Mouse (Mus musculus) embryo, embryonic 10.5 days (tissue): Measurements from ENCODE around the gene Nim1k.
A peak's percentile ranks its signal among the peaks of the same experiment; 100 is the strongest.

Experiments
- DNase-seq: peaks from one replicate; pipeline ENCODE4 v3.0.0-alpha.2; 2015; ENCODE audit warnings: low spot score

The Nim1k gene

DNA sequence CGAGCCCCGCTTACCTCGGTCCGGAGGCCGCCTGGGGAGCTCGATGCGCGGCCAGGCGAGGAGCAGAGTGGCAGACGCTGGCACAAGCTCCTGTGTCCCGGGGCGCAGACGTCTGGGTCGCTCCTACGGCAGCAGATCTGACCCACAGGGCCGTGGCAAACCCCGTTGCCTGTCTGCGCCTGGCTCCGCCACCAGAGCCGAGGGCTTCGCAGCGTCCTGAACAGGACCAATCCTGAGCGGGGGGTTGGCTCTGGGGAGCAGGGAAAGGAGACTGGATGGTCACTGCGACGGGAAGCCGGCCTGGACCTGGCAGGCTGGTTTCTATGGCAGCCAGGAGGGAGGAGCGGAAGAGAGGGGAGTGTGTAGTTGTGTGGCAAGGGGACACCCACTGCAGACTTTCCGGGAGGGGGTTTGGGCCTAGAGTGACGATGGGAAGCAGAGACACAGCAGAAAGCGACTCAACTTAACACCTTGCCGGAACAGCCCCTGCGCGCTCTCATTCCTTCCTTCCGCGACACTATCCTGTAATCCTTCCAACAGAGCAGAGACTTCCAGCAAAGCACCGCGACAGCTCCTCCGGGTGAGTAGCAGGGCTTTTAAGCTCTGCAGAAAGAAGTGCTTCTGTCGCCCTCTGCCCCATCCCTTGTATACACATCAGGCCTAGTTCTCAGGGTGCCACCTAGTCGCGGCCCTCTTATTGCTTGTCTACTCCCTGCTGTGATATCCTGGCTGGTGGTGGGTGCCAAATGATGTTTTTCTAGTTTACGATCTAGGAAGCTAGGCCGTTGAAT, at the start of gene Nim1k:
Nim1k (minus strand) TSS at position 202 of the 791 bp plus-strand sequence.
- DNase-seq, result peak; percentile 89

DNA sequence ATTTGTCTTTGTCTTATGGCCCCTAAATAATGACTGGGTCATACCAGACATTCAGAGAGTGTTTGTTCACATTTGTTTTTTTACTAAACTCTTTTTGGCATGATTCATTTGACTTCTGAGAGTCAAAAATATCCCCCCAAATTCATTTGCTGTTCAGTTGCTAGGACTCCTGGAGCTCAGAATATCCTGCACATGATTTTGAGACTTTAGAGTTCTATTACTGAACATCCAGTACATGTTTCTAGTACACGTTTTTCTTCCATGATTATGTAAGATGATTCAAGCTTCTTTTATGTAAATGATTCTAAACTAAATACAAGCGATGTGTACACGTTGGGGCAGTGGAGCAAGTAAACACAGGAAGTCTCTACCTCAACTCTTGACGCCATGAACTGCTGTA, 42.0 kb upstream of the Nim1k start:
- no peak for DNase-seq

DNA sequence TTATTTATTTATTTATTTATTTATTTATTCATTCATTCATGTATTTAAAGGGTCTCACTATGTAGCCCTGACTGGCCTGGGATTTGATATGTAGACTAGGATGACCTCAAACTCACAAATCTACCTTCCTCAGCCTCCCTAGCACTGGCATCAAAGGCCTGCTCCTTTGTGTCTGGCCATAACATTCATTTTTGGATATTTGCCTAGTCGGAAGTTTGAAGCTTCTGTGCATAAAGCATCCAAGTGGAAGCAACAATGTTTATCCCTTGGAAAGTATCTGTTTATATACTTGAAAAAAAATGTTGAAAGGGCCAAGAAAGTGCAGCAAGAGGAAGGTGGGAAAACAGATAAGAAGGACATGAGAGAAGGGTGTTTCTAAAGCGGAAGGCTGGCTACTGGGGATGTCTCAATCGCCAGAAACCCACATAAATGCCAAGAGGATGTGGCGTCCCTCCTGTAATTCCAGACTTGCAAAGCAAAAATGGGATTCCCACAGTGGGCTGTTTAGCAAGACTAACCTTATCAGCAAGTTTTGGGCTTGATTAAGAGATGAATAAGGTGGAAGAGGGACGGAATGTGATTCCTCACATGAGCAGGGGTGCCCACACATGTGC, 37.2 kb upstream of the Nim1k start:
- no peak for DNase-seq

DNA sequence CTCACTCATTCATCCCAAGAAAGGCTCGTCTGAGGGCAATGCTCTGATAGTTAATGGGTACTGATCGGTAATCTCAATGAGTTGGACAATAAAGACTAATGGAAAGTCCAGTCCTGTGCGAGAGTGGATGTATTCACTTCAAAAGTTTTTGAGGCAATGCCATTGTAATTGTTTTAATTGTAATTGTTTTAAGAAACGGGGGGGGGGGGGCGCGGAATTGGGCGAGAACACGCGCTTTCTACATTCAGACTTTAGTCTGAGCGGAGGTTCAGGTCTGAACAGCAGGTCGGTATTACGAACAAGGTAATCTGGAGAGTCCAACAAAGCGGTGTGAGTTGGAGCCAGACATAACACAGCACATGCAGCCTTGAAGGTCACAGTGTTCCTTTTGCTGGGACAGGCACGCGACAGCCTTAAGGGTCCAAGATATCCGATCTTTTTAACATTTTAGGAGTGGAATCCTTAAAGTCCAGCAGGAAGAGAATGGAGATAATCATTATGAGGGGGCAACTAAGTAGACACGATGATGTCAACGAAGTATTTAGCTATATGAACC, 36.0 kb upstream of the Nim1k start:
- peak; percentile 55 for DNase-seq

DNA sequence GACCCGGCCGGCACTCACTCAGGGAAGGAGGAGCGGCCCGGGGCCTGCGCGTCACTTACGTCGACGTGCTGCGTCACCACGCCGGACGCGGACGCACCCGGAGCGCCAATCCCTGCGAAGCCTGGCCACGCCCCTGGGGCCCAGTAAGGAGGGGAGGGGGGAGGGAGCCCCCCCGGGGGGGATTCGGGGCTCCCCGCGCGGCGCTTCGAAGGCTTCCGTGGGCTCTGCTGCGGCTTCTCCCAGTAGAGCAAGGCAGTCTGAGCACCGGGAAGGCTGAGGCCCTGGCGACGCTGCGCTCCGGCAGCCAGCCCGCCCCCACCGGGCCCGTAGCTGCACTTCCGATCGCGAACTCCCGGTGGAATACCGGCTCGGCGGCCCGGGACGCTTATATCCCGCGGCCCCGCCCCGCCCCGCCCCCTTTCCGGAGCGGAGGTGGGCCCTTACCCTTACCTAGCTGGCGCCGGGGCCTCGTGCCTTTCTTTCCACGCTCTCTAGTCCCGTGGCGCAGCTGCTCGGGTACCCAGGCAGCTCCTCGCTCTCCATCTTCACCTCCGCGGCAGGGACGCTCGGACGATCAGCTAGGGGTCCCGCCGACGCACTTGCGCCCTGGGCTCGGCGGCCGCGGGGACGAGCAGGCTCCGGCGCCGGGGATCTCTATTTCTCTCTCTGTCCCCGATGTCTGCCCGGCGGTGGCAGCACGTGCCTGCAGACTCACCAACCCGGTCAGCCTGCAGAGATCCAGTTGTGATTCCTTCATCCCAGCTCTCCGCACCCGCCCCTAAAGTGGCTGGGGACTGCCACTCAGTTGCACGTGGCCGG, 35.3 kb upstream of the Nim1k start, which contains the start of gene Zfp131:
Zfp131 (minus strand) TSS at position 129 of the 819 bp plus-strand sequence.
- DNase-seq, result peak; percentile 96

DNA sequence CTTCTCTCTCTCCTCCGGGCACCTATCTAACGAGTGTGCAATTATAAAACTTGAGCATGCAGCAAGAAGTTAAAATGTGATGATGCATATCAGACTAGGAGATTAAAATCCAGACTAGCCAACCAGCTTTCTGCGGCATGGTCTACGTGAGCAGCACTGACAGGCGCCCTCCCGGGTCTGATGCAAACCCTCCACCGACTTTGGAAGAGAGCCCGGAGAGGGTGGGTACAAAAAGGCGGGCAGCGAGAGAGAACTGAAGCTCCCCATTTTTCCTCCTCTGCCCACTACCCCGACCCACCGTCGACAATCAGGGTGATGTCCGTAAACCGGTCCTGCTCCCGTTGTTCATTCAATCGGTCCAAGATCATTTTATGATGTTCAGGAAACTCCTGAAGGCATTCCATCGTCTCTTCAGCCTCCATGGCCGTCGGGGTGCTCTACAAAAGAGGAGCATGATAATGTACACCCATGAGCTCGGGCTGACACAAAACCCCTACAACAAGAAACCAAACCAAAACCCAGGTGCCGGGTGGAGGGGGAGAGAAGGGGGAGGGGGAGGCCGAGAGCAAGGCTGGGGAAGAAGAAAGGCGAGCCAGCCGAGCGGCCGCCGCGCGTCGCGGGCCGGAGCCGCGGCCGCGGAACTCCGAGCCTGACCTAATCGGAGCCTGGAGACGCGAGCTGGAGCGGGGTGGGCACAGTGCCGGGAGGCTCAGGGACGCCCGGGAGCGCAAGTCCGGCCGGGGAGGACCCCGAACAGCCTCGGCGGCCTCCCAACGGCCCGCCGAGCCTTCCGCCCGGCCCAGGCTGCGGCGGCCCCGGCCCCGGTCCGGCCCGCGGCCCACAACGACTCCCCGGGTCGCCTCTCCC, 34.4 kb upstream of the Nim1k start:
- DNase-seq, result peak; percentile 59

DNA sequence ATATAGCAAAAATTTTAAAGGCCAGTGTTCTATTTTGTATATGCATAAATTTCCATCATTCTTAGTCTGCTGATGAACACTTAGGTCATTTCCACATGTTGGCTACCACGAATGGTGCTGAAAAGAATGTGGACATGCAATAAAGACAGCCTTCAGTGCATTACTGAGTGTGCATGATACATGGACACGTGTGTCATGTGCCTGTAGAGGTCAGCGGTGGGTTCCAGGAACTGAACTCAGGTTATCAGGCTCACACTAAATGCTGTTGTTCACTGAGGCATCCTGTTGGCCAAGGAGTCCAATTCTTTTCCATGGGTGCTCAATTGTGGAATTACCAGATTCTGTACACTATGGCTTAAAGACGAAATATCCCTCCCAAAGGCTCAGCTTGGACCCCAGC, 27.9 kb upstream of the Nim1k start:
- DNase-seq, result no peak

DNA sequence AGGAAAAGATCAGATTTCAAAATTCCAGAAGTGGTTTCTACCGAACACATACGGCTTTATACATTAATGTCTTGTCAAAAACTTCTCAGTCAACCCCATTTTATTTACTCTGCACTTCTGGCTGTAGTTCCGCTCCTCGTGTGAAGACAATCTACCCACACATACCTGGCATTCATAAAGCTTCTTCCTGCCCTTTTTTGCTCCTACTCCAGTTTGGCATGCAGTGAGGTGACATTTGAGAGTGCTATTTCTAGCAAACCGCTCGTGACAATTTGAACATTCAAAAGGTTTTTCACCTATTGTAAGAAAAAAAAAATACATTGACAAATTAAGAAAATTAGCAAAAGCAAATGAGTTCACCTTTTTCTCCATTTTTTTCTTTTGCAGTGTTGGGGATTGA, 12.9 kb upstream of the Nim1k start:
- no peak for DNase-seq

DNA sequence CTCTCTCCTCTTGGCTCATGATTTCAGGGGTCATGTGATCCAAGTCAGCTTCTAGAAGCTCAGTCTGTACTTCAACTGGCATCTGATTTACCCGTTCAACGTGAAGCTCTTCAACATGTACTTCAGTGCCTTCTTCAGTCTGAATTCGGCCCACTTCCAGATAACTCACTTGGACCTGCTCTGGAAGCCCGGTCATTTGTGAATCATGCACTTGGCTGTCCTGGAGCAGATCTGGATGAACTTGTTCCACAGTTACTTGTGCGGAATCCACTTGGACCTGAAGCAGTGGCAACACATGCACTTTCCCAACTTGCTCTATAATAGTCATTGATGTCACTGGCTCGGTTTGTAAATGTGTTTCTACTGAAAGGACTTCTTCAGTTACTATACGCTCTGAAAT, 10.8 kb upstream of the Nim1k start:
- DNase-seq, result no peak

DNA sequence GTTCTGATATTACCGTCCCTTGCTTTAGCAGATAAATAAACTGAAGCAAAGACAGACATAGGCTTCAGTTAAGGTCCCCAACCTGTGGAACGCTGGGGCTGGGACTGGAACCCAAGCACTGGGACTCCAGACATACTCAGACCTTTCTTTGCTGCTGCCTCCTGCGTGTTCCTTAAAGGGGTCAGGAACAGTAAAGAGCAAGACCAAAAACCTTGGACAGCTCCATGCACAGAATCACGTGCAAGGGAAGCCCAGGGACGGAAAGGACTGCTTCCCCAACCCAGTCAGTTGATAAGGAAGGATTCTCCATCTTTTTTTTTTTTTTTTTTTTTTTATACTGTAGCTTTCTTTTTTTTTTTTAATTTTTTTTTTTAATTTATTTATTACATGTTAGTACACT, 1.1 kb upstream of the Nim1k start:
- peak; percentile 50 for DNase-seq

DNA sequence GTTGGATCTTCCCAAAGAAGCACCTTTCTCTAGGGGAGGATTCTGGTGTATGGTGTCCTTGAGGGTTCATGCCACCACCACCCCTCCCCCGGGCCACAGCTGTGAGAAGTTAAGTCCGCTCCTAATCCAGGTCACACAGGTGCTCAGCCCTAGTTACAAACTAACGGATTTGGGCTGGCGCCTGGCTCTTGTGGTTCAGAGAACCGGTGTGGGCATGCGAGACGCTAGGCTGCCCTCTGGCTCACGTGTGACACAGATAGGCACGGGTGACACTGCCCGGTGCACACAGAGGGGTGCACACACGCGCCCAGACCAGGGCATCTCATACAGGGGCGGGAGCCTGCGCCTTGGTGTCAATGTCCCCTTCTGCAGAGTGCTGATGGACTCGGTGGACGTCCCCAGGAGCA, 538 bp downstream of the Nim1k start:
- DNase-seq, result peak; percentile 44

DNA sequence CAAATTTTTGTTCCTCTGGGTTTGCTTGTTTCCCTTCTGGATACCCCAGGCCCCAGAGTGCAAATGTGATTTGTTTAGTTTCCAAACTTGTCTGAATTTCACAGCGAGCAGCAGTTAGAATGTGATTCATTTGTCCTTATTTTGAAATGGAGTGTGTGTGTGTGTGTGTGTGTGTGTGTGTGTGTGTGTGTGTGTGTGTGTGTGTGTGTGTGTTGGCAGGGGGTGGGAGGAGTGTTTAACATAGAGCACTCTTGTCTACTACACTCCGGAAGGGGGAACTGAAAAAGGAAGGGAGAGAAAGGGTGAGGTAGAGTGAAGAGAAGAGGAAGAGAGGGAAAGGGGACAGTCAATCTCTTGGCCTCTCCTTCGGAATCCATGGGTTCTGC, 1.1 kb downstream of the Nim1k start:
- DNase-seq, result no peak

DNA sequence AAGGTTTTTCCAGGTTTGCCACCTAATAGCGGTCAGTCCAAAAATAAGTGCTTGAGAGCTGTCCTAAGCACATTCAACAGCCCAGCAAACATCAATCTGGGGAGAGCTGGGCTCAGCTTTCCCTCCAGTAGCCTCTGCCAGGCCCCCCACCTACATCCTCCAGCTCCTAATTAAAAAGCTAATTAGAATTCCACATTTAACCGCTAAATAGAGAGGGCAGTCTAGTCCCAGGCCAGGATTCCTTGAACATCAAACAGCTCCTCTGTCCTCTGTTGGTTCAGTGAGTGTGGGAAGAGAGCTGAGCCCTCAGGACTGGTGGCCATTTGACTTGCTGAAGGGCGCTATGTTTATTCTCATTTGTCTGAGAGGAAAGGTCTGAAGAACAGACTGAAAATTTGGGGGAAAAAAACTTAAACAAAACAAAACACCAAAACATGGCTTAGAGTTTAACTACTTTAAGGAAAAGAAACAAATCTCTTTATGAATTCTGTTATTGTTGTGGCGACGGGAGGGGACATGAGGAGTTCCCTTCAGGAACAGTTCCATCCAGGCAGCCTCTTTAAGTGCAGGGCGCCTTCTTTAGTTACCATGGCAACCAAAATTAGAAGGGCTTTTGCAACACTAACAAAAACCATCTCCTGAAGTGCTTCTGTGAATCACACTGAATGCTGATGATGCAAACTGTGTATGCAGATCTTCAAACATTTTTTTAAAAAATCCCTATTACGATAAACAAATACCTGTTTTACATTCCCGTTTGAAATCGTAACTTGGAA, 1.6 kb downstream of the Nim1k start:
- peak; percentile 36 for DNase-seq

DNA sequence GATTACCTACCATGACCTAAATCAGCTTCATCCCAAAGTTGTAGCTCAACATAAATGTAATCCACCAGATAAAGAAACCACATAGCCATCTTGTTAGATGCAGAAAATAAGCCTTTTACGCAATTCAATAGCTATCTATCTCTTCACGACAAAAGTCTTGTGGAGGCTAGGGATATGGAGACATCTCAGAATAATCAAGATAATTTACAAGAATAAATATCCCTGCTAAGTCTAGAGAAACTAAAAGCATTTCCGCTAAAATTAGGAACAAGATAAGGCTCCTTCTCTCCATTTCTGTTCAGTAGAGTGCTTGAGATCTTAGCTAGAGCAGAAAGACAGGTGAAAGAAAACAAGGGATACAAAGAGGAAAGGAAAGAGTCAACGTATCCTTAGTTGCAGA, 8.8 kb downstream of the Nim1k start:
- DNase-seq, result no peak

DNA sequence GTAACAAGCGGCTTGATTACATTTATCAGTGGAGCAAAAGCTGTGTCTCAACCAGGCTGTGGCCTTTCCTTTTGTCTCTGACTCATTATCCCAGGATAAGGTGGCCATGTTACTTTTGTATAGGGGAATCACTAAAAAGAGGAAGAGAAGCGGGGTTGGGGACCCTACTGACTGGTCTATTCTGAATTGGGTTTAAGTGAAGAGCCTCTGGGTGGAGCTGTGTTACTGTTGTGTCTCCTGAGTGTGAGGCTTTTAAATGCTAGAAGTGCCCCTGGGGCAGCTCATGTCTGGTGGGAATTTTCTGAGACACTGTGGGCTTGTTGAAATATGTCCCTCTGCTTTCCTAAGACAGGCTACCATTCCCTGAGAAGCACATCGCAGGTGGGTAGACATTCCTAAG, 12.2 kb downstream of the Nim1k start:
- DNase-seq, result no peak

DNA sequence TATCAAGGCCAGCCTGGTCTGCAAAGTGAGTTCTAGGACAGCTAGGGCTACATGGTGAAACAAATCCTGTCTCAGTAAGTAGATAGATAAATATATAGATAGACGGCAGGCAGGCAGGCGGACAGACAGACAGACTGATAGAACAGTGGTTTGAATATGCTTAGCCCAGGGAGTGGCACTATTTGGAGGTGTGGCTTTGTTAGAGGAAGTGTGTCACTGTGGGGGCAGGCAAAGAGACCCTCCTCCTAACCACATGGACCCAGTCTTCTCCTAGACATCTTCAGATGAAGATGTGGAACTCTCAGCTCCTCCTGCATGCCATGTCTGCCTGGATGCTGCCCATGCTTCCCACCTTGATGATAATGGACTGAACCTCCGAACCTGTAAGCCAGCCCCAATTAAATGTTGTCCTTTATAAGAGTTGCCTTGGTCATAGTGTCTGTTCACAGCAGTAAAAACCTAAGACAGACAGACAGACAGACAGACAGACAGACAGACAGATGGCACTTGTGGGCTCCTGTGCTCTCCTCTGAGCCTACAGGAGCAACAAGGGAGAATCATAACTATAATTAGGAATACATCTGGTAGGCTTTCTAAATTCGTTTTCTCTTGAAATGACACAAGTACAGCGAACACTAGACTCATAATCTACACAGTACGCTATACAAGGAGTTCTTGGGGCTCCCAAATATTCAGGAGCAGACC, 12.8 kb downstream of the Nim1k start:
- no peak for DNase-seq

DNA sequence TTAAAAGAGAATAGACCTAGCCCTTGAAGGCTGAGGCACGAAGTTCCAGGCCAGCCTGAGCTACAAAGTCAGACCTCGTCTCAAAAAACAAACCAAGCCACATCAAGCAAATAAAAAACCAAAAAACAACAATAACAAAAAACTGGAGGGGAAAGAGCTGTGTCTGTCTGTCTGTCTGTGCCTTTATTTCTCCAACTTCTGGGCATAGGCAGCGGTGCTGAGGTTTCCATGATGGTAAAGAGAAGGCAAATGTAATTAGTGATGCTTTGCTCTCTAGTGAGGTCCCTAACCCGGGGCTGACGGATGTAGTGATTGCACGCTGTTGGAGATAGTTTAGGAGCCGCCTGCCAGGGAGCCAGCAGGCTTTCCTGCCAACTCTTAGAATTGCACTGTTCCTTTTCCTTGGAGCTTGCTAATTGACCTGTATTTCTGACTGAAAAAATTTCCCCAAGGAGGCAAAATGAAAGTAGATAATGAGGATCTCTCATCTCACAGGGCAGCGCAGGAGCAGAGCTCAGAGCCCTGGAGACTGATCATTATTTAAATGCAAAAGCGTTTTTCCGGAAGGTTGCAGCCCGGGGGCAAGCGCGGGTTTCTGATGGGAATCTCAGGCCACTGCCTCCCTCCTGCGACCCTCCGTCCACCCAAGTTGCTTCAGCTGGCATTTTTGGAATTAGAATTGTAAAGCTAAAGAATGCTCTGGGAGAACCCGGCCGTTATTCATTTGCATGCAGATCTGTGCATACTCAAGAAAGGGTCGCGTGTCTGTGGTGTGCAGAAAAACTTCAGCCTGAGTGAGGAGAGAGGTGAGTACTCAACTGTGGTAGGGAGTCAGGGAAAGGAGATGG, 14.1 kb downstream of the Nim1k start:
- DNase-seq, result peak; percentile 60

DNA sequence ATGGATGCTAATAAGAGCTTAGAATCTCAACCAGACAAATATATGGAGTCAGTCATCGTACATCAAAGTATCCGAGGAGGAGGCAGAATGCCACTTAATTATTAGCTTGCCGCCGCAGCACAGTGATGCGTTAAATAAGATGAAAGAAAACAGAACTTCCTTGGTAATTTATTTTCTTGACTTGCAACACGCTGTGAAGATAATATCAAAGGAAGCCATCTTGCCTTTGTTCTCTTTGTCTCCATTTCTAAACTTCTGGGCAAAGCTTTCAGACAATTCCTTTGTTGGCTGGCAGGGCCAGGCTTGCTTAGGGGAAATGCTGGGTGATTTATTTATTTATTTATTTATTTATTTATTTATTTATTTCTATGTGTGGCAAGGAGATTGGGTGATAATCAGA, 24.2 kb downstream of the Nim1k start:
- no peak for DNase-seq

DNA sequence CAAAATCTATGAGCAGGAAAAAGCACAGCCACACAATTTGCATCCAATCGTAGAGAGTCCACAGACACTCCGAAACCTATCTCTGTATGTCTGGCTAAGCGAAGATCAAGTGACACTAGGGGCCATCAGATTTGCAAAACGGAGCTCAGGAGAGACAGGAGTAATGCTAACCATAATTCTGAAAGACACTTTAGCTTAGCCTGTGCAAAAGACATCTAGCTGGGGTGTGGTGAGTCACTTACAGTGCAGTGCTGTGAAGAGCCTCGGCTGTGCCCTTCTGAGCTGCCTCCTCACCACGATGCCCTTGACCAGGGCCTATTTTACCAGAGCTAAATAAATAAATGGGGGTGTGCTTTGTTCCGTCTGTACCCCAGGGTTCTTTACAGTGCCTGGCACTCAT, 26.3 kb downstream of the Nim1k start:
- DNase-seq, result no peak
